Mouse (Mus musculus): Measurements from ENCODE around the gene 4930568D16Rik.

4930568D16Rik gene

DNA sequence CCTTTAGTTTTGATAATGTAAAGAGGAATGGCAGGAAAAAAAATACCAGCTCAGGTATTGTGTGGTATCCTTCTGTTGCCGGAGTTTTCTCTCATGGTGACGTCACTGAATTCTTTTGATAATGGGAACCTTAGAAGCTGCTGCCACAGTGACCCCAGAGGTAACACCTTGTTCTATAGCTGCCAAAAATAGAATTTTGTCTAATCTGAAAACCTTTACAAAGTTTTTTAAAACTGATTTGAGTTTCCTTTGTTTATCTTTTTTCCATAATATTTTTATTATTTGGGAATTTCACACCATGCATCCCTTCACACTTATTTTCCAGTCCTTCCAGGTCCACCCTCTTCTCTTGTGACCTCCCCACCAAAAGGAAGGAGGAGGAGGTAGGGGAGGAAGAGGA, at the start of gene 4930568D16Rik:
4930568D16Rik (minus strand) TSS at position 101 of the 400 bp plus-strand sequence.
- no peak for ATAC-seq (ENCODE audit: insufficient number of reproducible peaks, low FRiP score, low TSS enrichment)

DNA sequence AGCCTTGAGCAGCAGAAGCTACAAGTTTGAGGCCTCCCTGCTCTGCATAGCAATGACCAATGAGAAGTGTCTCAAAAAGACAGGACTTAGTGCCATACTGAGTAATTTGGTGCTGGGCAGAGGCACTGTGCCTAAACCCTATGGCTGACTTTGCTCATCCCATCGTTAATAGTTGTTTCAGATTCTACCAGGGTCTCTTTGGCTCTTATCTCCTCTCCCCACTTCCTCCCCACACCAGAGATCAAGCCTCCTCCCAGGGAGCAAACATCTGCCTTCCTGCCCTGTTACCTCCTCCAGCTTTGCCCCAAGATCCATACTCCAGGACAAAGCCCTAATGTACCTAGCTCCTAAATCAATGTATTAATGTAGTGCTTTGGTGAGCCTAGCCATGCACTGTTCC, 49.7 kb upstream of the 4930568D16Rik start:
- ATAC-seq (ENCODE audit: insufficient number of reproducible peaks, low FRiP score, low TSS enrichment), result no peak

DNA sequence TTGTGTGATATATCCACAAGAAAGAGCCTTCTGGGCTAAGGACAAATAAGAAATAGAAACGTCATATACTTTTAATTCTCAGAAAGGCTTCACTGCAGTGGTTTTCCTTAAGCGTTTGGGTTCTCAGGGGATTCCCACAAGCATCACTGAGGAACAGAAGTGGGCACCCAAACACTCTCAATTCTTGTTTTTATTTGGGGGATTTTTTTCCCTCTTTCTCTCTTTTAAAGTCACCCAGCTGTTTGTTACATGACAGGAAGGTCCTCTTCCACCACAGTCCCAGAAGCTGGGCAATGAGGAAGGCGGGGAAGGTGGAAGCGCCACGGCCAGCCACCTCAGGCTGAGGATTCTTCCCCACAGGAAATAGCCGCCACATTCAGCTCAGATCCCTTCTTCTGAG, 48.9 kb upstream of the 4930568D16Rik start:
- no peak for ATAC-seq (ENCODE audit: insufficient number of reproducible peaks, low FRiP score, low TSS enrichment)

DNA sequence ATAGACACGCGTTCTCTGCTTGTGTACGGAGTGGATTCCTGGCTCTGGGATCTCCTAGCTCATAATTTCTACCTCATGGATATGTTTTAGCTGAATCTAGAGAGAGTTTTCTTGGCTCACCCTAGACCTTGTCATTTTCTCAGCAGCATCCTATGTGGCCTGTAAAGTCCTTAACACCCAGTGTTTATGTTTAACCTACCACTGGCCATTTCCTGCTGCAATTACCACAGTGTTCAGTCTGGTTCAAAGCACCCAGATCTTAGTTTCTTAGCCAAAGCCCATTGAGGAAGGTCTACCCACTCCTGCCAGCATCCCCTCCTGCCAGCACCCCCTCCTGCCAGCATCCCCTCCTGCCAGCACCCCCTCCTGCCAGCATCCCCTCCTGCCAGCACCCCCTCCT, 45.3 kb upstream of the 4930568D16Rik start:
- no peak for ATAC-seq (ENCODE audit: insufficient number of reproducible peaks, low FRiP score, low TSS enrichment)

DNA sequence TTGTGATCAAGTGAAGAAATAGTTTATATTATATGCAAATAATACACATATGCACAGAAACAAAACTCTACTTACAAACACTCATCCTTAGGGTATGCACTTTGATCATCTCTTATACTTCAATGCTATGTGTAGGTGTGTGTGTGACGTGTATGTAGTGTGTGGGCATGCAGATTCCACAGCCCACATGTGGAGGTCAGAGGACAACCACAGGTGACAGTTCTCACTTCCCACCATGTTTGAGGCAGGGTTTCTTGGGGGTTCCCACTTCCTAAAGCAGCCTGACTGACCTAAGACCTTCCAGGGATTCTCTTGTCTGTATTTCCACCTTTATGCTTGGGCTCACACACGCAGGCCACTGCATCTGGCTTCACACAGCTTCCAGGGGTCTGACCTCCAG, 44.7 kb upstream of the 4930568D16Rik start:
- no peak for ATAC-seq (ENCODE audit: insufficient number of reproducible peaks, low FRiP score, low TSS enrichment)

DNA sequence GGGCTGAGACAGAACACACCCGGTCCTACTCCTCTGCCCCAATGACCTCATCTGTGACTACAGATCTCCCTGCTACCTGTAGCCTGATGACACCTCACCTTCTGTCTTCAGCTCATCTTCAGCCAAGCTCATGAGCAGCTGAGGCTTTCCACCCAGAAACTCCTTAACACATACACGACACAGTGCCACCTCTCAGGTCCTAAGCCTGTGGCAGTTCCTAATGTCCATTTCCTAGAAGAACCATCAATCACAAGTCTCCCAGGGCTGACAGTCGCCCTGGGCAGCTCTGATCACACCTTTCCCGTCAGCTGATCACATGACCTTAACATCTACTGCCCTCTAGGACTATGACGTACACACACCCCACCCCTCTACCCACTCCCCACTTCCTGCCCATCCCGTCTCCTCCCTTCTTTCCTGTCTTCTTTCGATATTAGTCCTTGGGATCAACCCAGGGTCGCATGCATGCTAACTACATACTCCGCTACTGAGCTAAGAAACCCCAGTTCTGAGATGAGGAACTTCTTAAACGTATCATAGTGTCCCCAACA, 44.2 kb upstream of the 4930568D16Rik start:
- ATAC-seq (ENCODE audit: insufficient number of reproducible peaks, low FRiP score, low TSS enrichment), result no peak

DNA sequence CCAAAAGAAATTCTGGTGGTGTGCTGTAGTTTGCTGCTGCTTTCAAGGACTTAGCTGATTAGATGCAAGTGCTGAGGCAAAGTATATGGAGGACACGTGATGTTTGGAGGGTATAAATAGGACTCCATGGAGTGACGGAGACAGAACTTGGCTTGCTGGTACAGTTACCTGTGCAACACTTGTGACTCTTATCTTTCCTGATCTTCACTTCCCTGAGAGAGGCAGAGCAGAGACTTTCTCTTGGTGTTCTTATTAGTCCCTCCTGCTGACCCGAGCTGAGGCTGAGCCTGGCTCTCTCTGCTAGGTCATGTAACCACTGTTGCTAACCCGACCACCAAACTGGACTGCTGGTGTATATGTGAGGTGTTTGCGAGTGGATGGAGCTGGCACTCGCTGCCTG, 41.9 kb upstream of the 4930568D16Rik start:
- ATAC-seq (ENCODE audit: insufficient number of reproducible peaks, low FRiP score, low TSS enrichment), result no peak

DNA sequence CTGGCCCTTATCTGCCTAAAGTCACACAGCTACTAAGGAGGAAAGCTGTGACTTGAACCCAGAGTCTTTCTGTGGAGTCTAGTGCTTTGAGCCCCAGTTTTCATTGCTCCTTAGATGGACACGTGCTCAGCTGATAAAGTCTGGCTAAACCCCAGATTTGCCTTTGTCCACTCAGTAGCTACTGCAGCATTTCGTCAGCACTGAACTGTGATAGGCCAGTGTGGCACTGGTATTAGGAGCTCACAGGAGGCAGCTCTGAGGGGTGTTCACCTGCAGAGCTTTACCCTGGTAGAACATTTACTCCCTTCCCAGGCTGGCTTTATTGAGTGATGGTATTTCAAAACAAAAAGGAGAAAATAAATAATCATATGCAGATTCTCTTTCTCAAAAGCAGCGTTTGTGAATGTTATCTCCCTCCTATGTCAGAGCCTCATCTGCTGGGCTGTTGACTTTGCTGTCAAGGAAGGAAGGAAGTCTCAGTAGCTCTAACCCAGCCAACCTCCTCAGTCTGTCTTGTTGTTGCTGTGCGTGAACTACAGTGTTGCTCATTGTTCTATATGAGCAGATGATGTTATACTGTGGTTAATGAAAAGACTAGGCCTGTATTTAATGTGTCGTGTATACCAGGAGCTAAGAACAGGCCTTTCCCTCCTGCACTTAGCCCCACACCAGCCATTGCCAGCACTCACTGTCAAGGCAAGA, 41.0 kb upstream of the 4930568D16Rik start:
- ATAC-seq (ENCODE audit: insufficient number of reproducible peaks, low FRiP score, low TSS enrichment), result no peak

DNA sequence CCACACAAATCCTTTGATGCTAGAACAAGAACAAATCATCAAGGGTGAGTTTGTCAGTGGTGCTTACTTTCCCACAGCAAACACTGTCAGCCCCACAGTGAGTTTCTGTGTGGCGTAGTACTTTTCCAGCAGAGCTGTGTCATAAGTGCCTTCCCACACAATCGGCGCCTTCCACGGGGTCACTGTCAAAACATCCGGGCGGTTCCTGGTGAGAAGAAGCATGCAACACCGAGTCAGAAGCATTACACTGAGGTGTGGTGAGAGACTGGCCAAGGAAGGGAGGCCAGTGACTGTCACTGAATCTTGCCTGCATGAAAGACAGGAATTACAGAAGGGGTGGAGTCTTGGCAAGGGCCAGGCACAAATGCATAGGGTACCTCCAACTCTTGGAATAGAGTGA, 40.3 kb upstream of the 4930568D16Rik start:
- ATAC-seq (ENCODE audit: insufficient number of reproducible peaks, low FRiP score, low TSS enrichment), result no peak

DNA sequence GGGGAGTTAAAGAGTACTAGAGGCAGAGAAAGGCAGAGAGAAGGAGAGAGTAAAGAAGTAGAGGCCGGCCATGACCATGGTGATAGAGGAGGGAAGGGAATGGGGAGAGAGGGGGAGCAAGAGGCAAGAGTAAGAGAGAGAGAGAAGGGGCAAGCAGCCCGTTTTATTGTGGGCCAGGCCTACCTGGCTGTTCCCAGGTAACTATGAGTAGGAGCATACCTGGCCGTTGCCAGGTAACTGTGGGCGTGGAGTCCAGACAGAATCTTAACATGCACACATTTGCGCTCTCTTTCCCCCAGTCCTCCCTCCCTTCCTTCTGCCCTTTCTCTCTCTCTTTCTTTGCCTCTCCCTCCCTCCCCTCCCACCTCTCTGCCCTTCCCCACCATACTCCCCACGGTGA, 39.7 kb upstream of the 4930568D16Rik start:
- ATAC-seq (ENCODE audit: insufficient number of reproducible peaks, low FRiP score, low TSS enrichment), result no peak

DNA sequence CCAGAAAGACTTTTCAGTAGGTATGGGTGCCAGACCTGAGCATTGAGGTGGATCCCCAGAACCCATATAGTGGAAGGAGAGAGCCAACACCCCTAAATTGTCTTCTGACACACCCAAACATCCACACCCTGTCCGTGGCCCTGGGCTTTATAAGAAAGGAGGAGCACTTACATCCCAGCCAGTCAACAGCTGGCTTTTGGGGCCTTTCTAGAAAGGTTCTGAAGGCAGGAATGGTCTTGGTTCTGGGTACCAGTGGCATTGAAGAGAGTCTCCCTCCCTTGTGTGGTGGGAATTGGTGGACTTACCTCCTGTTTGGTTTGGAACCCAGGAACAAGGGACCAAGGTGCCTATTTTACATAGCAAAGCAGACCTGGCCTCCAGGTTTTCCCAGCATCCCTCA, 39.1 kb upstream of the 4930568D16Rik start:
- ATAC-seq (ENCODE audit: insufficient number of reproducible peaks, low FRiP score, low TSS enrichment), result no peak

DNA sequence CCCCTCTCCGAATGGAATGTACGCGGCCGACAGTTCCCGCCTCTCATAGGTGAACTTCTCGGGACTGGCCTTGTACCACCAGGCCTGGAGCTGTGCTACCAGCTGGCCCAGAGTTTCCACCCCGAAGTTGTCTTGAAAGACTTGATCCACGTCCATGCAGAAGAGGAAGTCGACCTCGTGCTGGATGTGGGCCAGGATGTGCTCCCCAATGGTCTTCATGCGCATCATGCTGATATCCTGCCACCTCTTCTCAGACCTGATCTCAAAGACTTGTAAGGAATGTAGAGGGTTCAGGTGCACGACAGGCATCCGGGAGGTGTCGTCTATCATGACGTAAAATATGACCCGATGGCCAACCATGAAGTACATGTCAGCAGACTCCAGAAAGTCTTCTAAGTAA, 34.9 kb upstream of the 4930568D16Rik start:
- ATAC-seq (ENCODE audit: insufficient number of reproducible peaks, low FRiP score, low TSS enrichment), result no peak

DNA sequence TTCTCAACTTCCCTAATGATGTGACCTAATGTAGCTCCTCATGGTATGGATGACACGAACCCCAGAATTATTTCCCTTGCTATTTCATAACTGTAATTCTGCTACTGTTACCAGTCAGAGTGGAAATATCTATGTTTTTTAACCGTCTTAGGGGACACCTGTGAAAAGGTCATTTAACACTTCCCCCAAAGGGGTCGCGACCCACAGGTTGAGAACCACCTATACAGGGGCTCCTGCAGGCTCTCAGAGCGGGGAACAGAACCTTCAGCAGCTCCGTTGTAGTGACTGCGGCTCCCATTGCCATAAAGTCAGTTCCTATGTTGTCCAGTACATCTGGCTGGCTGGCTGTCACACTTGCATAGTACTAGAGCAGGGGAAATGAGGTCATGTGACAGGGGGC, 33.2 kb upstream of the 4930568D16Rik start:
- ATAC-seq (ENCODE audit: insufficient number of reproducible peaks, low FRiP score, low TSS enrichment), result no peak

DNA sequence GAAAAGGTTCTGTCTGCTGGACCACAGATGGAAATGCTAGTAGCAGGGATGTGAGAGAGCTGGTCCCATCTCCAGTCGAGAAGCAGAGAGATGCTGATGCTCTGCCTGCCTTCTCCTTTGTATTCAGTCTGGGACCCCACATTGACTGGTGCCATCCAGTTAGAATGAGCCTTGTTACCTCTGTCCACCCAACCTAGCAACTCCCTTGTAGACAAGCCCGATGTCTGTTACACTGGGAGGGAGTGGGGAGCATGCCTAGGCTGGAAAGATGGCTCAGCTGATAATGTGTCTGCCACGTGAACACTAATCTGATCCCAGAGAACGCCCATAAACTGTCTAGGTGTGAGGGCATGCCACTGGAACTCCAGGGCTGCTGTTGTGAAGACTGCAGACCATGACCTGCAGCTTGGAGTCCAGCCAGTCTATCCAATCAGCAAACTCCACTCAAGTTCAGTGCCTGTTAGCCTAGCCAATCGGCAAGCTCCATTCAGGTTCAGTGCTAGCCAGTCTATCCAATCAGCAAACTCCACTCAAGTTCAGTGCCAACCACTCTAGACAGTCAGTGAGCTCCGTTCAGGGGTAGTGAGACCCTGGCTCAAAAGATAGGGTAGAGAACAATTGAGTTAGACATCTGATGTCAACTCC, 30.8 kb upstream of the 4930568D16Rik start:
- ATAC-seq (ENCODE audit: insufficient number of reproducible peaks, low FRiP score, low TSS enrichment), result no peak

DNA sequence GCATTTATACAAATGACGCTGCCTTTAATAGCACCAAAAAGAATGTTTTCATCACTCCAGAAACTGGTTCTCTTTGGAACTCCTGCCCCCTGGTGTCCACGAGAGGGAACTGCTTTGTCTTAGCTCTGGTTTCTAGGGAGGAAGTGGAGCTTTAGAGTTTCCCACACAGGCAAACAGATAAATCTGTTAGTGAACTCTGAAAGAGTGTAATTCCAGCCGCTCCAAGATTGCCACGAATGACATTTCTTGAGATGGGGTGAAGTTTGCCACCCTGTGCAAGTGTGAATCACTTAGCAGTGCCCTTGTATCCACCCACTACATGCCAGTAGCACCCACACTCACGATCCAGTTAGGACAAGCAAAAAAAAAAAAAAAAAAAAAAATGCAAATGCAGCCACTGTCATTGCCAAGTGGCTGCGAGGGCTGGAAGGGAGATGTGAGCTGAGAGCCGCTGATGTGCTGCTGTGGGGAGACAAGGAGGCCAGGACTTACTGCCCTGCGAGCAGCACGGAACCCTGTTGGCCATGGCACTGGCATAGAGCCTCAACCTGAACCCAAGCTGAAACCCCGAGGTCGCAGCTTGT, 30.2 kb upstream of the 4930568D16Rik start:
- ATAC-seq (ENCODE audit: insufficient number of reproducible peaks, low FRiP score, low TSS enrichment), result peak; percentile 15; the same call in 1 of the 2 replicates

DNA sequence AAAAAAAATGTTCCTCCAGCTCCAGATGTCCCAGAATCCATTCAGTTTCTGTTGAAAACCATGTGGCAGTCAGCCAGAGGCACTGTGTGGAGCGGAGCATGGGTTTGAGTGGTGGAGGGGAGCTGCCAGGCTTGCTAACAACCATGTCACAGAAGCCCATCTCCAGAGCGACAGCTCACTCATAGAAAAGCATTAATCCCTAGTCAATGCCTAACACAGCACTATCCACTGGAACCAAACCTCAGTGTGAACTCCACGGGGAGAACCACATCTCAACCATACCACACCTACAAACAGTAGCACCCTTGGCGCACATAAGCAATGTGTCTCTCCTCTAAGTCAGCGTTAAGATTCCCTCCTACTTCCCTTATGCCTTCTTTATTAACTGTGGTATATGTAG, 29.6 kb upstream of the 4930568D16Rik start, which contains the start of gene 4930402F06Rik:
4930402F06Rik (minus strand) TSS at position 80 of the 400 bp plus-strand sequence.
- ATAC-seq (ENCODE audit: insufficient number of reproducible peaks, low FRiP score, low TSS enrichment), result no peak

DNA sequence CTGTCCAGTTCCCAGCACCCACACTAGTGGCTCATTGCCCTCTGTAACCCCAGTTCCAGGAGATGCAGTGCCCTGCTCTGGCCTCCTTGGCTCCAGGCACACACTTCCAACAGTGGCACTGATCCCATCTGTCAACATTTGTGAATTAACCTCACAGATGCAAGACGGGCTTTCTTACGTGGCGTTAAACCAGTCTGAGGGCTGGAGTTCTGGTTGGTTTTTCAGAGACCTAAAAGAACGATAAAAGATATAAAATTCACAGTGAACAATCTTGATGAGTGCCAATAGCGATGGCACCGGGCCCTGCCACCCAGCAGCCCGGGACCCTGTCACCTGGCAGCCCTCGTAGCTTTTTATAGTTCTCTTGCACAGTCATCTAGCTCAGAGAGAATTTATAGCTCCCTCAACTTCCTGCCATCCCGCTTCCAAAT, 17.9 kb upstream of the 4930568D16Rik start:
- ATAC-seq (ENCODE audit: insufficient number of reproducible peaks, low FRiP score, low TSS enrichment), result peak; percentile 52; the same call in 1 of the 2 replicates

DNA sequence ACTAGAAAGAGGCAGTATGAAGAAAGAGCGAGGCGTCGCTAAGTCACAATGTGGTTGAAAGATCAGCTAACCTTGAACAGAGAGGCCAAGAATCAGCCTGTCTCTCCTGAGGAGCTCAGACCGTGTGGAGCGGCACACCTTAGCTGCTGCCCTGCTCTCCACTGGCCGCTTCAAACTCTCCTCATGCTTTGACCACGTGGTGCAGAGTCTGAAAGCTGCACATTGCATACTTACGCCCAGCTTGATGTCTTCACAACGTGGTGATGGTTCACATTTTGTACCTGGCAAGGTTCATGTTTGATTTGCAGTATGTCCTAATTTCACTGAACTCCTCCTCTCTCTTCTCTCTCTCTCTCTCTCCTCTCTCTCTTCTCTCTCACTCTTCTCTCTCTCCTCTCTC, 11.8 kb upstream of the 4930568D16Rik start:
- no peak for ATAC-seq (ENCODE audit: insufficient number of reproducible peaks, low FRiP score, low TSS enrichment)

DNA sequence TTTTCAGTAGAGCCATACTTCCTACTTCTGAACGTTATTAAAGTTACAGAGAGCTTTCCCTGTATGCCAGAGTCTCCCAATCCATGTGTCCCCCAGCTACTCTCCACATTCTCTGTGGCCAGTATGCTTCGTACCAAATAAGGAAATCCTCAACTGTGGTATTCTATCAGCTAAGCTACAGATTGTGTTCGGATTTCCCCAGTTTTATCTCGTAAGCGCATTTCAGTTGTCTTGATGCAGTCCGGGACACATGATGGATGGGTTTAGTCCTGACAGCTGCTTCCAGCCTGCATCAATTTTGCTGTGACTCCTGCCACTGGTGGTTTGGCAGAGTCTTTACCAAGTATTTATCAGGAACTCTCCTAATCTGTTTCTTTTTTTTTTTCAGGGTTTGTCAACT, 10.1 kb upstream of the 4930568D16Rik start:
- no peak for ATAC-seq (ENCODE audit: insufficient number of reproducible peaks, low FRiP score, low TSS enrichment)

DNA sequence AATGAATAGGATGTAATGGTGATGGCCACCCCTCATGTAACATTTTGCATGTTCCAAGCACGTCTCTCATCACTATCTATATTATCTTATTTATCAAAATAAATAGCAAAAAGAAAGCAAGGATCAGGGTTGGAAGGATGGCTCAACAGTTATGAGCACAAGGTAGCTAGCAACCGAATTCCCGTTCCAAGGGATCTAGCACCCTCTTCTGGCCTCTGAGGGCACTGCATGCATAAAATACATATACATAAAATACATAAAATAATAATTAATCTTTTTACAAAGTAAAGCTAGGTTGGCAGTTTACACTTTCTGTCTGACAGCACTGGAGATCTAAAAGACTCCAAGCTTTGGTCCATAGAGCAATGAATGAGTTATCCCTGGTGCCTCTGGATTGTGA, 5.5 kb upstream of the 4930568D16Rik start:
- ATAC-seq (ENCODE audit: insufficient number of reproducible peaks, low FRiP score, low TSS enrichment), result no peak

DNA sequence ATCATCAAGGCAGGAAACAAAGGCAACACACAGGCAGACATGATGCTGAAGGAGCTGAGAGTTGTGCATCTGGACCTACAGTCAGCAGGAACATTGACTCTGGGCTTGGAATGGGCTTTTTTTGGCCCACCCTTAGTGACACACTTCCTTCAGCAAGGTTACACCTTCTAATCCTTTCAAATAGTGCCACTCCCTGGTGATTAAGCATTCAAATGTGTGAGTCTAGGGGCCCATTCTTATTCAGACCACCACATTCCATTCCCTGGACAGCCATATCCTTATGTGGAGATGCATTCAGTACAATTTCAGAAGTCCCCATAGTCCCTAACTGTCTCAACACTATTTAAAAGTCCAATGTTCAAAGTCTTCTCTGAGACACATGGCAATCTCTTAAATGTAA, 3.2 kb upstream of the 4930568D16Rik start:
- ATAC-seq (ENCODE audit: insufficient number of reproducible peaks, low FRiP score, low TSS enrichment), result no peak
